Mouse (Mus musculus): ENCODE data around the gene Notch2.

Notch2 gene

GRCm38 (mm10) chr3:97994818-97995217 lies 18.5 kb upstream of the Notch2 start:
- no peak for DNase-seq

GRCm38 (mm10) chr3:97998349-97998748 lies 15.0 kb upstream of the Notch2 start:
- no peak for DNase-seq

GRCm38 (mm10) chr3:98003558-98003957 lies 9.8 kb upstream of the Notch2 start:
- DNase-seq = no peak

GRCm38 (mm10) chr3:98004231-98004630 lies 9.1 kb upstream of the Notch2 start:
- DNase-seq = no peak

- DNase-seq = no peak
These were observed 8.0 kb upstream of the Notch2 start for GRCm38 (mm10) chr3:98005306-98005705.

GRCm38 (mm10) chr3:98006046-98006691 lies 7.2 kb upstream of the Notch2 start:
- DNase-seq = no peak

- no peak for DNase-seq
These were observed 6.4 kb upstream of the Notch2 start for GRCm38 (mm10) chr3:98006973-98007372.

GRCm38 (mm10) chr3:98008143-98008542 lies 5.2 kb upstream of the Notch2 start:
- no peak for DNase-seq

GRCm38 (mm10) chr3:98009190-98009840 lies 4.0 kb upstream of the Notch2 start:
- DNase-seq = no peak

- no peak for DNase-seq
These were observed 284 bp upstream of the Notch2 start for GRCm38 (mm10) chr3:98013086-98013400.

GRCm38 (mm10) chr3:98015205-98016171 lies 2.2 kb downstream of the Notch2 start:
- DNase-seq = no peak

GRCm38 (mm10) chr3:98016901-98017591 lies 3.7 kb downstream of the Notch2 start:
- DNase-seq = no peak

- DNase-seq = no peak
These were observed 4.9 kb downstream of the Notch2 start for GRCm38 (mm10) chr3:98018187-98018586.

GRCm38 (mm10) chr3:98020431-98021229 lies 7.3 kb downstream of the Notch2 start:
- DNase-seq = no peak

- DNase-seq = peak; percentile 21
These were observed 11.0 kb downstream of the Notch2 start for GRCm38 (mm10) chr3:98024288-98024848.

GRCm38 (mm10) chr3:98025521-98025920 lies 12.2 kb downstream of the Notch2 start:
- DNase-seq = no peak

- DNase-seq = no peak
These were observed 12.9 kb downstream of the Notch2 start for GRCm38 (mm10) chr3:98025921-98026880.

GRCm38 (mm10) chr3:98027371-98027774 lies 14.0 kb downstream of the Notch2 start:
- no peak for DNase-seq

- DNase-seq = no peak
These were observed 14.7 kb downstream of the Notch2 start for GRCm38 (mm10) chr3:98028072-98028471.

GRCm38 (mm10) chr3:98028936-98029335 lies 15.6 kb downstream of the Notch2 start:
- DNase-seq = no peak

GRCm38 (mm10) chr3:98031104-98031503 lies 17.8 kb downstream of the Notch2 start:
- DNase-seq = no peak

Data from cerebellum, adult 11 months (tissue).